Mouse (Mus musculus): ENCODE results near the gene Ttf2. TPM values are rescaled to one million over a fixed set of nuclear protein-coding genes. Genes with fewer than 3 reads are reported as not detected.

Gene Ttf2
- polyA plus RNA-seq, 1 experiment from 2014 or later = 18.1 TPM

GRCm38 (mm10) chr3:100961007-100961406 is 8.5 kb downstream of the Ttf2 start:
- Histone ChIP-seq H3K4me1 (ENCODE audit: control insufficient read depth, insufficient read depth, low read length) (no peaks in the 10 kb centered on the region), H3K9me3 (ENCODE audit: control insufficient read depth, low read depth, low read length) (no peaks in the 10 kb centered on the region), H3K4me3 (ENCODE audit: low read depth, low read length) (no peak overlapping the region), H3K9ac (replicated peaks; ENCODE audit: low read depth, low read length) (no peak overlapping the region), H3K4me2 (replicated peaks; ENCODE audit: low read depth, low read length) (no peak overlapping the region), H3K27ac (ENCODE audit: low read length) (no peak overlapping the region), H3K27me3 (ENCODE audit: control insufficient read depth, insufficient read depth, low read length) (no peaks in the 10 kb centered on the region), H3K36me3 (ENCODE audit: control insufficient read depth, insufficient read depth, low read length) (peaks cover 36% of the 10 kb centered on the region)
- 73% methylated on average over 5 of the region's 5 CpGs for WGBS
- no peak for ATAC-seq (ENCODE audit: insufficient number of reproducible peaks, insufficient read depth, low FRiP score, low read depth)

DNA sequence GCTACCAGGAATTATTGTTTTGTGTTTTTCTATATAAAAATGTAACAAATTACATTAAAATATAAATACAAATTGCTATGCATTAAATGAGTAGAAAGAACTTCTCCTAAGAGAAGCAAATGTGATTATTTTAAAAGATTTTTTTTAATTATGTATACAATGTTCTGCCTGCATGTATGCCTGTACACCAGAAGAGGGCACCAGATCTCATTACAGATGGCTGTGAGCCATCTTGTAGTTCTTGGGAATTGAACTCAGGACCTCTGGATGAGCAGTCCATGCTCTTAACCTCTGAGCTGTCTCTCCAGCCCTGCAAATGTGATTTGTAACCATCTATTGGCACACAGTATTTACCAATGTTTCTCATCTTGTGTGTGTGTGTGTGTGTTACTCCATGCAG is 14.8 kb downstream of the Ttf2 start:
- Histone ChIP-seq H3K27ac (ENCODE audit: low read length) (no peak overlapping the region), H3K4me1 (ENCODE audit: control insufficient read depth, insufficient read depth, low read length) (no peaks in the 10 kb centered on the region), H3K36me3 (ENCODE audit: control insufficient read depth, insufficient read depth, low read length) (peaks cover 53% of the 10 kb centered on the region), H3K4me3 (ENCODE audit: low read depth, low read length) (no peak overlapping the region), H3K4me2 (replicated peaks; ENCODE audit: low read depth, low read length) (no peak overlapping the region), H3K9me3 (ENCODE audit: control insufficient read depth, low read depth, low read length) (no peaks in the 10 kb centered on the region), H3K9ac (replicated peaks; ENCODE audit: low read depth, low read length) (no peak overlapping the region), H3K27me3 (ENCODE audit: control insufficient read depth, insufficient read depth, low read length) (no peaks in the 10 kb centered on the region)
- ATAC-seq (ENCODE audit: insufficient number of reproducible peaks, insufficient read depth, low FRiP score, low read depth) = no peak

DNA sequence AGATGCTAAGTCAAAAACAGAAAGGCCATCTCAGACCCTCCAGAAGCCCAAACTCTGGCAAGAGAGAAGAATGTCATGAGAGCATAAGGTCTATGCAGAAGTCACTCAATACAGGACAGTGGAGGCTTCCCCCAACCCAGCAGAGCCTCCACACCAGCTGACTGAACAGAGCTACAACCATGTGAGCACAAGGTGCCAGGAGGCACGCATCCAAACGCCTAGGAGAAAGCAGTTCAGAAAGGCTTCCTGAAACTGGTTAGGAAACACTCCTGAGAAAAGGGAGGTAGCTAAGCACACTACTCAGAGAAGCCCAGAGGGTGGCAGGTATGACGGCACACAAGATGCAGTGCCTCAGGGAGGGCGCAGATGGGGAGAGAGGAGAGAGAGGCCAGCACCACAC is 17.9 kb downstream of the Ttf2 start:
- no peaks in the 10 kb centered on the region for H3K4me1 ChIP-seq (ENCODE audit: control insufficient read depth, insufficient read depth, low read length)
- H3K9me3 ChIP-seq (ENCODE audit: control insufficient read depth, low read depth, low read length) = no peaks in the 10 kb centered on the region
- H3K4me3 ChIP-seq (ENCODE audit: low read depth, low read length) = no peak overlapping the region
- H3K27ac ChIP-seq (ENCODE audit: low read length) = no peak overlapping the region
- H3K36me3 ChIP-seq (ENCODE audit: control insufficient read depth, insufficient read depth, low read length) = peaks cover 62% of the 10 kb centered on the region
- ATAC-seq (ENCODE audit: insufficient number of reproducible peaks, insufficient read depth, low FRiP score, low read depth) = no peak
- H3K27me3 ChIP-seq (ENCODE audit: control insufficient read depth, insufficient read depth, low read length) = no peaks in the 10 kb centered on the region
- H3K9ac ChIP-seq (replicated peaks; ENCODE audit: low read depth, low read length) = no peak overlapping the region
- 85% methylated on average over 4 of the region's 4 CpGs for WGBS
- H3K4me2 ChIP-seq (replicated peaks; ENCODE audit: low read depth, low read length) = no peak overlapping the region

GRCm38 (mm10) chr3:100947286-100947685 is 22.2 kb downstream of the Ttf2 start:
- no peak for ATAC-seq (ENCODE audit: insufficient number of reproducible peaks, insufficient read depth, low FRiP score, low read depth)
- WGBS = 95% methylated on average over 8 of the region's 8 CpGs
- no peak overlapping the region for H3K4me3 ChIP-seq (ENCODE audit: low read depth, low read length)
- no peak overlapping the region for H3K4me2 ChIP-seq (replicated peaks; ENCODE audit: low read depth, low read length)
- H3K9me3 ChIP-seq (ENCODE audit: control insufficient read depth, low read depth, low read length) = no peaks in the 10 kb centered on the region
- H3K27me3 ChIP-seq (ENCODE audit: control insufficient read depth, insufficient read depth, low read length) = no peaks in the 10 kb centered on the region
- no peaks in the 10 kb centered on the region for H3K4me1 ChIP-seq (ENCODE audit: control insufficient read depth, insufficient read depth, low read length)
- no peak overlapping the region for H3K27ac ChIP-seq (ENCODE audit: low read length)
- peaks cover 40% of the 10 kb centered on the region for H3K36me3 ChIP-seq (ENCODE audit: control insufficient read depth, insufficient read depth, low read length)
- H3K9ac ChIP-seq (replicated peaks; ENCODE audit: low read depth, low read length) = no peak overlapping the region

GRCm38 (mm10) chr3:100940496-100941037 is 28.9 kb downstream of the Ttf2 start:
- Histone ChIP-seq H3K9me3 (ENCODE audit: control insufficient read depth, low read depth, low read length) (no peaks in the 10 kb centered on the region), H3K27me3 (ENCODE audit: control insufficient read depth, insufficient read depth, low read length) (no peaks in the 10 kb centered on the region), H3K27ac (ENCODE audit: low read length) (no peak overlapping the region), H3K36me3 (ENCODE audit: control insufficient read depth, insufficient read depth, low read length) (peaks cover 29% of the 10 kb centered on the region), H3K9ac (replicated peaks; ENCODE audit: low read depth, low read length) (no peak overlapping the region), H3K4me1 (ENCODE audit: control insufficient read depth, insufficient read depth, low read length) (no peaks in the 10 kb centered on the region), H3K4me2 (replicated peaks; ENCODE audit: low read depth, low read length) (no peak overlapping the region), H3K4me3 (ENCODE audit: low read depth, low read length) (no peak overlapping the region)
- WGBS = 89% methylated on average over 4 of the region's 4 CpGs
- no peak for ATAC-seq (ENCODE audit: insufficient number of reproducible peaks, insufficient read depth, low FRiP score, low read depth)

DNA sequence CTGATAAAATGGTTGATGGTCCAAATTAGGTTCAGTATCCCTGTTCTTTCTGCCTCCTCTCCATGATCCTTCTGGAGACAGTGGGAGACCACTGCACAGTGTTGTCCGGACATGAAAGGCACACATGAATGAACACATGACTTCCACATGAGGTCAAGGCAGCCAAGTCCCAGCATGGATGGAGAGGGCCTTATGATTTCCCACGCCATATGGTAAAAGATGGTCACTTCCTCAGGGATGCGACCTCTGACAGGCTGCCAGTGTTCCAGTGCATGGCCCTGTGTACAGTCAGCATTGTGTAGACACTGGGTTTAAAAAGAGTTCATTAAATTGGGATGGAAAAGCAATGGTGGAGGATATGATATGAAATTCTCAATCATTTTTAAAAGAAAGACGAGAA is 31.3 kb downstream of the Ttf2 start:
- Histone ChIP-seq H3K27me3 (ENCODE audit: control insufficient read depth, insufficient read depth, low read length) (no peaks in the 10 kb centered on the region), H3K4me1 (ENCODE audit: control insufficient read depth, insufficient read depth, low read length) (no peaks in the 10 kb centered on the region), H3K9ac (replicated peaks; ENCODE audit: low read depth, low read length) (no peak overlapping the region), H3K36me3 (ENCODE audit: control insufficient read depth, insufficient read depth, low read length) (peaks cover 30% of the 10 kb centered on the region; the same call in 1 of the 2 replicates), H3K9me3 (ENCODE audit: control insufficient read depth, low read depth, low read length) (no peaks in the 10 kb centered on the region), H3K27ac (ENCODE audit: low read length) (no peak overlapping the region), H3K4me3 (ENCODE audit: low read depth, low read length) (no peak overlapping the region), H3K4me2 (replicated peaks; ENCODE audit: low read depth, low read length) (no peak overlapping the region)
- 91% methylated on average over 4 of the region's 4 CpGs for WGBS
- no peak for ATAC-seq (ENCODE audit: insufficient number of reproducible peaks, insufficient read depth, low FRiP score, low read depth)

GRCm38 (mm10) chr3:100936201-100936600 is 33.3 kb downstream of the Ttf2 start:
- Histone ChIP-seq H3K9me3 (ENCODE audit: control insufficient read depth, low read depth, low read length) (no peaks in the 10 kb centered on the region), H3K36me3 (ENCODE audit: control insufficient read depth, insufficient read depth, low read length) (peaks cover 44% of the 10 kb centered on the region), H3K4me3 (ENCODE audit: low read depth, low read length) (no peak overlapping the region), H3K4me1 (ENCODE audit: control insufficient read depth, insufficient read depth, low read length) (no peaks in the 10 kb centered on the region), H3K27me3 (ENCODE audit: control insufficient read depth, insufficient read depth, low read length) (no peaks in the 10 kb centered on the region), H3K4me2 (replicated peaks; ENCODE audit: low read depth, low read length) (no peak overlapping the region), H3K9ac (replicated peaks; ENCODE audit: low read depth, low read length) (no peak overlapping the region), H3K27ac (ENCODE audit: low read length) (no peak overlapping the region)
- ATAC-seq (ENCODE audit: insufficient number of reproducible peaks, insufficient read depth, low FRiP score, low read depth) = no peak
- WGBS = 95% methylated on average over 6 of the region's 6 CpGs

DNA sequence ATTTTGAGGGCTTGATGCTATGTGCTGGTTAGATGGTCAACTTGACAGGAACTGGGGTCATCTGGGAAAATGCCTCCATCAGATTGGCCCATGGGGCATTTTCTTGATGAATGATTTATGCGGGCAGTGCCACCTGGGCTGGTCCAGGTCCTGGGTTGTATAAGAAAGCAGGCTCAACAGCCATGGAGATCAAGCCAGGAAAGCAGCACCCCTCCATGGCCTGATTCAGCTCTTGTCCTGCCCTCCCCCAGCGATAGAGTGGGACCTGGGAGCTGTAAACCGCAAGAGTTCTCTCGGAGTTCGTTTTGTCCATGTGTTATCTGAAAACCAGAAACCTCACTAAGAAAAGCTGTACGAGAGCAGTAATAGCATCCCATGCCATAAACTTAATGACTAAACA is 33.9 kb downstream of the Ttf2 start:
- H3K4me1 ChIP-seq (ENCODE audit: control insufficient read depth, insufficient read depth, low read length) = no peaks in the 10 kb centered on the region
- H3K9ac ChIP-seq (replicated peaks; ENCODE audit: low read depth, low read length) = no peak overlapping the region
- H3K27ac ChIP-seq (ENCODE audit: low read length) = no peak overlapping the region
- H3K4me3 ChIP-seq (ENCODE audit: low read depth, low read length) = no peak overlapping the region
- no peaks in the 10 kb centered on the region for H3K9me3 ChIP-seq (ENCODE audit: control insufficient read depth, low read depth, low read length)
- H3K36me3 ChIP-seq (ENCODE audit: control insufficient read depth, insufficient read depth, low read length) = peaks cover 43% of the 10 kb centered on the region
- H3K4me2 ChIP-seq (replicated peaks; ENCODE audit: low read depth, low read length) = no peak overlapping the region
- WGBS = 89% methylated on average over 6 of the region's 6 CpGs
- H3K27me3 ChIP-seq (ENCODE audit: control insufficient read depth, insufficient read depth, low read length) = no peaks in the 10 kb centered on the region
- no peak for ATAC-seq (ENCODE audit: insufficient number of reproducible peaks, insufficient read depth, low FRiP score, low read depth)

All from stomach, embryonic 14.5 days (tissue).